Mouse (Mus musculus) kidney, embryonic 16.5 days (tissue): ENCODE measurements around the gene Tomm5. TPM values are rescaled to one million over a fixed set of nuclear protein-coding genes. Genes with fewer than 3 reads are reported as not detected.
"Not testable (repeated sequence)": the region's sequence is repeated elsewhere in the genome, so short reads cannot be mapped to it uniquely, and the experiment has no call there.

Source experiments
- ATAC-seq: fragments of 200-750 bp; cut with Nextera tagmentation; 2 replicates; pipeline ENCODE4 v1.8.0; 2017; ENCODE audit warnings: moderate TSS enrichment; ENCODE audit not compliant: low FRiP score, low TSS enrichment
- H3K27ac ChIP-seq: fragments of 300-500 bp; sonication (generic); 2 replicates; pipeline ENCODE4 v1.5.1; 2014; ENCODE audit warnings: low read length
- H3K27me3 ChIP-seq: fragments of 300-500 bp; sonication (generic); 2 replicates; pipeline ENCODE4 v1.6.1; 2014; ENCODE audit warnings: low read length, control low read depth, mixed read lengths; ENCODE audit not compliant: insufficient read depth
- H3K36me3 ChIP-seq: fragments of 300-500 bp; sonication (generic); 2 replicates; pipeline ENCODE4 v1.6.1; 2014; ENCODE audit warnings: low read length, control low read depth, mixed read lengths; ENCODE audit not compliant: insufficient read depth
- H3K4me1 ChIP-seq: fragments of 300-500 bp; sonication (generic); 2 replicates; pipeline ENCODE4 v1.6.1; 2014; ENCODE audit warnings: low read length, control low read depth, mixed read lengths; ENCODE audit not compliant: insufficient read depth
- H3K4me2 ChIP-seq: fragments of 300-500 bp; sonication (generic); replicated peaks from 2 replicates; pipeline ENCODE4 v1.6.1; 2014; ENCODE audit warnings: low read depth, low read length
- H3K4me3 ChIP-seq: fragments of 300-500 bp; sonication (generic); 2 replicates; pipeline ENCODE4 v1.5.1; 2014; ENCODE audit warnings: mild to moderate bottlenecking, low read length
- H3K9ac ChIP-seq: fragments of 300-500 bp; sonication (generic); replicated peaks from 2 replicates; pipeline ENCODE4 v1.6.1; 2014; ENCODE audit warnings: low read length
- H3K9me3 ChIP-seq: fragments of 300-500 bp; sonication (generic); 2 replicates; pipeline ENCODE4 v1.6.1; 2016; ENCODE audit warnings: low read length, control low read depth
- WGBS: fragments of 180-500 bp; shearing (Covaris S2); extraction: QIAGEN DNeasy Blood & Tissue Kit; methylation state at CpG from one replicate; pipeline ENCODE4 v1.1.7; 2014; 5-methylcytosine and 5-hydroxymethylcytosine counted together
- polyA plus RNA-seq: library from polyadenylated mRNA; unstranded; fragments of >200 nt; fragmentation: Nextera tagmentation; extraction: Ambion mirVana; gene quantifications from 2 replicates; pipeline ENCODE4 v1.2.1, GENCODE M21; 2015

Gene Tomm5
- polyA plus RNA-seq, 1 experiment from 2014 or later, result 253 TPM

- Histone ChIP-seq H3K4me3 (peak overlapping the region; percentile 99), H3K27ac (peak overlapping the region; percentile 75; the same call in 1 of the 2 replicates), H3K9ac (peak overlapping the region; percentile 96), H3K9me3 (no peaks in the 10 kb centered on the region), H3K36me3 (peaks cover 20% of the 10 kb centered on the region), H3K4me1 (peaks cover 10% of the 10 kb centered on the region; the same call in 1 of the 2 replicates), H3K4me2 (peak overlapping the region; percentile 61), H3K27me3 (no peaks in the 10 kb centered on the region)
- ATAC-seq, result no peak
- 9% methylated on average over 4 of the region's 4 CpGs for WGBS
Measured at GRCm38 (mm10) chr4:45107066-45107465, 848 bp downstream of the Tomm5 start.

- peak overlapping the region; percentile 61 for H3K4me2 ChIP-seq
- no peak for ATAC-seq
- H3K9ac ChIP-seq, result peak overlapping the region; percentile 96; the same call in 1 of the 2 replicates
- peaks cover 20% of the 10 kb centered on the region for H3K36me3 ChIP-seq
- H3K27ac ChIP-seq, result no peak overlapping the region
- WGBS, result 68% methylated on average over 5 of the region's 5 CpGs
- peaks cover 10% of the 10 kb centered on the region; the same call in 1 of the 2 replicates for H3K4me1 ChIP-seq
- peak overlapping the region; percentile 99 for H3K4me3 ChIP-seq
- H3K27me3 ChIP-seq, result no peaks in the 10 kb centered on the region
- no peaks in the 10 kb centered on the region for H3K9me3 ChIP-seq
Measured at GRCm38 (mm10) chr4:45106409-45106808, 1.5 kb downstream of the Tomm5 start.

DNA sequence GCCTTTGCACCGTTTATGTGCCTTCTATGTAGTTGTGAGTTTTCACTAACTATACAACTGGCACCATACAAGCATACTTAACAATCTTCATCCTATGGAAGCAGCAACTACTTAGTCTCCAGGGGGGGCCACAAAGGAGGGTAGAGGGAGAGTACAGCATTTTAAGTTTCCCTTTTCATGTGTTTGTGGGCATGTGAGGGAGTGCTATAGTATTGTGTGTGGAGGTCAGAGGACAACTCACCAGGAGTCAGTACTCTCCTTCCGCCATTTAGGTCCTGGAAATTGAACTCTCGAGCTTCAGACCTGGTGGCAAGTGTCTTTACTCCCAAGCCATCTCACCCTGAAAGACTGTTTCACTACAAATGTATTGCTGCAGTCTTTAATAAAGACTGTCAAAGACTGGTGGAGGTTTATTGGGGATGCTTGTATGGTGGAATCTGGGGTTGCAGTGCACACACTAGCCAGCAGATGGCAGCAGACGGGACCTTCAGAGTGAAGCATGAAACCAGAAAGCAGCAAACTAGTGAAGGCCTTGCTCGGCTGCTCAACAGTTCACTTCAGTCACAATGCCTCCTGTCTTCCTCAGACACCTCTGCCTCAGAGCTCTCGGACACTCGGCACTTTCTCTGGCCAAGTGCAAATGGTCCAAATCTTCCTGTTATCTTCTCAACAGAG, 10.6 kb downstream of the Tomm5 start:
- no peak overlapping the region for H3K4me2 ChIP-seq
- no peak overlapping the region for H3K9ac ChIP-seq
- H3K36me3 ChIP-seq, result peaks cover 2% of the 10 kb centered on the region
- 27% methylated on average over 7 of the region's 7 CpGs for WGBS
- H3K27ac ChIP-seq, result no peak overlapping the region
- H3K9me3 ChIP-seq, result no peaks in the 10 kb centered on the region
- H3K27me3 ChIP-seq, result no peaks in the 10 kb centered on the region
- H3K4me1 ChIP-seq, result no peaks in the 10 kb centered on the region
- no peak overlapping the region for H3K4me3 ChIP-seq
- ATAC-seq, result no peak

GRCm38 (mm10) chr4:45084895-45085290, 23.0 kb downstream of the Tomm5 start:
- peak; percentile 8; the same call in 1 of the 2 replicates for ATAC-seq
- H3K4me3 ChIP-seq, result peak overlapping the region; percentile 91
- H3K4me2 ChIP-seq, result peak overlapping the region; percentile 83
- no peaks in the 10 kb centered on the region for H3K27me3 ChIP-seq
- no peaks in the 10 kb centered on the region for H3K9me3 ChIP-seq
- H3K36me3 ChIP-seq, result no peaks in the 10 kb centered on the region
- peak overlapping the region; percentile 70 for H3K27ac ChIP-seq
- peaks cover 20% of the 10 kb centered on the region for H3K4me1 ChIP-seq
- H3K9ac ChIP-seq, result peak overlapping the region; percentile 62
- WGBS, result 29% methylated on average over 8 of the region's 8 CpGs

DNA sequence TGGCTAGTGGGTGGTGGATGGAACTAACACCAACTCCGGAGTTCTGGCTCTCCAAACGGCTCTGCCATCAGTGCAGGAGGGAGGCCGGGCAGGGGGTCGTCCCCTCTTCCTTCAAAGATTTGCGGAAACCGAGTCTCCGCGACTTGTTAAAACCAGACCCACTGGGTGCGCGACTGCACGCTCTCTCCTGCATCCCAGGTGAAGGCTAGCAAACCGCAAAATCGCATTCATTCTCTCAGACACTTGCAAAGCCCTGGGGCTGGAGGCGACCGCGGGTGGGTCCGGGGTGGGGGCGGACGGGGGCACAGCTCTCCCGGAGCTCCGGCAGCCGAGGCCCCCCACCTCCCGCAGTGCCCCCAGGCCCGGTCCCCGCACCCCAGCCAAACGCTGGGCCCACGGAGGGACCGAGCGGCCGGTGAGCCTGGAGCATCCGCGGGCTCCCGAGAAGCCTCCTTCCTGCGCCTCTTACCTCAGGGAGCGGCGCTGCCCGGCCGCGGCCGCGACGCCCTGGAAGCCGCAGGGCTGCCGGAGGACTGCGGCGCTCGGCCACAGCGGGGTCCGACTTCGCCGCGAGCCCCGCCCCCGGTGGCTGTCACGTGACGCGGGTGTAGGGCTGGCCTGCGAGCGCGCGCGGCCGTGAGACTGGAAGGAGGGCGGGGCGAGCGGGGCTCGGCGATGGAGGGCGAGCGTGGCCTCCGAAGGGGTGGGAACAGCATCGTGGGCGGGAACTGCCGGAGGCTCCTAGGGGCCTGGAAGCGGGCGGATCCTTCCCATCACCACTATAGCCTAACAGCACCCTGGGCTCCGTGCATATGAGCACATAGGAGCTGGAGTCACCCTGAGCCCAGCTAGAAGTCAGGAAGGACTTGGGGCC, 23.7 kb downstream of the Tomm5 start, which contains the start of gene Fbxo10:
Fbxo10 (minus strand) TSS at position 584 of the 874 bp plus-strand sequence.
- Histone ChIP-seq H3K36me3 (no peaks in the 10 kb centered on the region), H3K9me3 (no peaks in the 10 kb centered on the region), H3K27ac (peak within 1 kb of the TSS; percentile 77), H3K4me3 (peak within 1 kb of the TSS; percentile 91), H3K4me1 (peaks cover 20% of the 10 kb centered on the region), H3K9ac (peak within 1 kb of the TSS; percentile 98), H3K4me2 (peak within 1 kb of the TSS; percentile 83), H3K27me3 (no peaks in the 10 kb centered on the region)
- peak; percentile 98 for ATAC-seq
- WGBS, result 0% methylated on average over 66 of the region's 77 CpGs

DNA sequence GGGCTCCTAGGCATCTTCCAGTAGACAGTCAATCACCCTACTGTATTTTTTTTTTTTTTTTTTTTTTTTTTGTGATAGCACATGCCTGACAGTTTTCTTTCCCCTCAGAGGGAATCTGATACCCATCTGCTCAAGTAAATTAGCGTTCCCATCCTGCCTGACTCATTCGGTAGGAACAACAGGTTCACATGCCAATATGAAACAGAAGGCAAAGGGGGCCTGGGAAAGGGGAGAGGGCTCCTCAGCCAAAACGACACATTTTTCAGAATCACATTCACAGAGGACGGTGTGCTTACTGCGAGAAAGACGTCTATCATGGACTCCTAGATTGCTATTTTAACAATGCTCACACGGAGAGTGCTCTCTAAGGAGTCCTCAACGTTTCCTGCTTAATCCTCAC, 24.4 kb downstream of the Tomm5 start:
- Histone ChIP-seq H3K36me3 (no peaks in the 10 kb centered on the region), H3K27me3 (no peaks in the 10 kb centered on the region), H3K27ac (no peak overlapping the region), H3K4me2 (peak overlapping the region; percentile 83), H3K9ac (peak overlapping the region; percentile 98), H3K4me1 (peaks cover 20% of the 10 kb centered on the region), H3K9me3 (no peaks in the 10 kb centered on the region), H3K4me3 (peak overlapping the region; percentile 91)
- no peak for ATAC-seq
- WGBS, result 3% methylated on average over 8 of the region's 8 CpGs

- Histone ChIP-seq H3K36me3 (no peaks in the 10 kb centered on the region), H3K4me2 (peak overlapping the region; percentile 83), H3K4me1 (peaks cover 20% of the 10 kb centered on the region), H3K4me3 (peak overlapping the region; percentile 91), H3K27me3 (no peaks in the 10 kb centered on the region), H3K27ac (no peak overlapping the region), H3K9ac (0 out of 2 replicates have a peak overlapping the region, but pooled peaks have one; percentile 8), H3K9me3 (no peaks in the 10 kb centered on the region)
- WGBS, result 73% methylated on average over 9 of the region's 9 CpGs
- ATAC-seq, result no peak
Measured at GRCm38 (mm10) chr4:45082951-45083350, 25.0 kb downstream of the Tomm5 start.

GRCm38 (mm10) chr4:45081041-45081440, 26.9 kb downstream of the Tomm5 start:
- ATAC-seq, H3K27ac ChIP-seq, H3K9ac ChIP-seq, H3K9me3 ChIP-seq, H3K4me3 ChIP-seq, H3K27me3 ChIP-seq, H3K4me2 ChIP-seq, H3K36me3 ChIP-seq: not testable (repeated sequence)
- H3K4me1 ChIP-seq, result peaks cover 20% of the 10 kb centered on the region
- WGBS, result 77% methylated on average over 4 of the region's 4 CpGs

GRCm38 (mm10) chr4:45073544-45073943, 34.4 kb downstream of the Tomm5 start:
- Histone ChIP-seq H3K36me3 (no peaks in the 10 kb centered on the region), H3K9me3 (no peaks in the 10 kb centered on the region), H3K4me2 (no peak overlapping the region), H3K9ac (no peak overlapping the region), H3K4me1 (peaks cover 11% of the 10 kb centered on the region), H3K4me3 (no peak overlapping the region), H3K27ac (no peak overlapping the region), H3K27me3 (no peaks in the 10 kb centered on the region)
- ATAC-seq, result no peak
- WGBS, result 66% methylated on average over 6 of the region's 6 CpGs
